Mouse (Mus musculus) erythroblast, embryonic 14.5 days (primary cell): ENCODE measurements around the gene Phlpp1.

Source experiments
- GATA1 ChIP-seq: IDR thresholded peaks from 2 replicates; pipeline ENCODE4 v1.6.1; 2012; ENCODE audit warnings: low read length, inconsistent platforms, mixed read lengths
- TAL1 ChIP-seq: IDR thresholded peaks from 3 replicates; pipeline ENCODE4 v1.6.1; 2012; ENCODE audit warnings: low read length, inconsistent platforms, mixed read lengths

GRCm38 (mm10) chr1:106289580-106289979 is 118.0 kb downstream of the Phlpp1 start:
- TF ChIP-seq GATA1 (no peak), TAL1 (no peak)
